Mouse (Mus musculus): ENCODE measurements at regions not wholly inside any gene's neighbourhood (a gene's known extent, or its start where the extent isn't known, plus 50 kb on each side); places are given as distances from the start of the nearest gene placed in this dataset.
A peak's percentile ranks its signal among the peaks of the same experiment; 100 is the strongest.
"Not testable (repeated sequence)": the region's sequence is repeated elsewhere in the genome, so short reads cannot be mapped to it uniquely, and the experiment has no call there.

DNA sequence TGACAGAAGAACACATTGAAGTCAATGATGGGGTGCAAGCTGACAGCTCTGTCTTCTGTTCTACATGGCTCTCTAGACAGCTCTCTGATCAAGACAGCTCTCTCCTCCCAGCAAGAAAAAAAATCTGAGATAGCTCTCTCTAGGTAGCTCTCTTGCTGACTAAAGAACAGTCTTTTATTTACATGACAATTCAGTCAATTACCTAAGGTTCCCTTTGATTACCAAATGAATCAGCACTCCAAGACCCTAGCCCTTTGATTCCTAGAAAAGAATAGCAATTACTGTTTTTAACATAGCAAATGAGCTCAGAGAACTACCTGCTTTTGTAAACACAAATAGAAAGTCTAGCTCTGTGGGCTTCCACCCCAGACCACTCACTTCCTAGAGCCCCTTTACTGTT, 264.1 kb downstream of the Gm6685 start:
- no peak for DNase-seq (ENCODE audit: low read depth)

DNA sequence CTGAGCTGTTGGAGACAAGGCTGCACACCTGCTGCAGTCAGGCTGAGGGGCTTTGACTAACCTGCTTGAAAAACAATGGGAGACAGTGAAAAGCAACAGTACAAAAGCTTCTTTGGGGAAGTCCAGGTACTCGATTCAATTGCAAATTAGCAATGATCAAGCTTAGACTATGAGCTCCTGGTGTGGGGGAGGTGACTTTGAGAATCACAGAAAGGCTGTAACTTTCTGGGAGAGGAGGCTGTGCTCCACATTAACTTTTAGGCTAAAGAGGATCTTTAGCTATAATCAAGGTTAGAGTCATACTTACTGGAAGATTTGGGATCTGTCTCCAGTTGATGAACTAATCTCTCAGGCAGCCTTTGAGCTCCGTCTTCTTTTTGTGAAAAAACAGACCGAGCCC, 303.4 kb downstream of the Gm6685 start:
- not testable (repeated sequence) for DNase-seq (ENCODE audit: low read depth)

DNA sequence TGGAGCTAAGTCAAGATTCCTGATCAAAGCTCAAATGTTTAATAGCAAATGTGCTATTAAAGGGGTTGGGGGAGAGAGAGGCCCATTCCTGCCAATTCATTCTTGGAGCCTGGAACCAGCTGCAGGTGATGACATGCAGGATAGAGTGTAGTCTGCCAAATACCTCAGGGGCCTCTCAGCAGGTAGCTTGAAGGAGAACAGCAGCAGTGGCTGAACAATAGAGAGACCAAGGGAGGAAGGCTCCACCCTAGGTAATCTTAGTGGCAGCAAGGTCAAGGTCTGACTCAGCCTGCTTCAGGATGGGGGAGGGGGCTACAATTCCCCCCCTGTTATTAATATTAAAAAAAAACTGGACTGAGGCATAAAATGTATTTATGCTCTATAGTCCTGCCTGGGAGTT, 304.1 kb downstream of the Gm6685 start:
- not testable (repeated sequence) for DNase-seq (ENCODE audit: low read depth)

DNA sequence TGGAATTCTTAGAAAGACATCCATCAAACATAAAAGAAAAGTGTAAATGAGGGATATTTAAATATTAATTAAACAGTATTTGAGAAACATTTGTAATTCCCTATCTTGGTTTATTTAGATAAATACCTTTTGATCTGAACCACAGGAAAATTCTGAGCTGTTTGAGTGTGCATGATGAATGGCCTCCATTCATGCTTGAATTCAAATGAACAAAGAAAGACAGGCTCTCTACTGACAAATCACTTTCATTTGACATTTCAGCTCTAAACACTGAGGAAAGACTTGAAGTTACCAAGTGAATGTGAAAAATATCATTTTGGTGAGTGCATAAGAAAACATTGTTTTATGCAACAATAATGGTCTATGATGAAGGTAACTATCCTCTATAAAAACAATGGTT, 316.8 kb downstream of the Gm6685 start:
- DNase-seq (ENCODE audit: low read depth) = no peak

DNA sequence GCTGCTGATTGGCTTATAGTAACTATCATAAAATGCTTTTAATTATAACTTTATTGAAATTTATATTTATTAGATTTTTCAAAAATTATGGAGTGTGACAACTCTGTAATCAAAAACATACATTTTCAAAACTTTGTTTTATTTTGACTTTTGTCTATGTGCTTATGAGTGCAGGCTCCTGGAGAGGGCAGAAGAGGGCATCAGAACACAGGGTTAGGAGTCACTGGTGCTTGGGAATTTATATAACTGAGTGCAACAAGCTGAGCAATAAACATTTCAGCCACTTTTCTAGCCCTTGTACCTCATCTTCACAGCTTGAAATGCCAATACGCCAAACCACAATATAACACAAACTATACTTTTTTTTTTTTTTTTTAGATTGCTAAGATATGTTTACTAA, 318.9 kb downstream of the Gm6685 start:
- peak; percentile 1 for DNase-seq (ENCODE audit: low read depth)

Data from 416B (cell line).